Mouse (Mus musculus) adrenal gland, postnatal 36 days (tissue): ENCODE measurements at regions not wholly inside any gene's neighbourhood (a gene's known extent, or its start where the extent isn't known, plus 50 kb on each side); places are given as distances from the start of the nearest gene placed in this dataset.
A peak's percentile ranks its signal among the peaks of the same experiment; 100 is the strongest.

Source experiments
- DNase-seq, 2 experiments: peaks; one replicate each; pipeline ENCODE4 v3.0.0; 2021; ENCODE audit warnings: mixed read lengths in 1 of 2

DNA sequence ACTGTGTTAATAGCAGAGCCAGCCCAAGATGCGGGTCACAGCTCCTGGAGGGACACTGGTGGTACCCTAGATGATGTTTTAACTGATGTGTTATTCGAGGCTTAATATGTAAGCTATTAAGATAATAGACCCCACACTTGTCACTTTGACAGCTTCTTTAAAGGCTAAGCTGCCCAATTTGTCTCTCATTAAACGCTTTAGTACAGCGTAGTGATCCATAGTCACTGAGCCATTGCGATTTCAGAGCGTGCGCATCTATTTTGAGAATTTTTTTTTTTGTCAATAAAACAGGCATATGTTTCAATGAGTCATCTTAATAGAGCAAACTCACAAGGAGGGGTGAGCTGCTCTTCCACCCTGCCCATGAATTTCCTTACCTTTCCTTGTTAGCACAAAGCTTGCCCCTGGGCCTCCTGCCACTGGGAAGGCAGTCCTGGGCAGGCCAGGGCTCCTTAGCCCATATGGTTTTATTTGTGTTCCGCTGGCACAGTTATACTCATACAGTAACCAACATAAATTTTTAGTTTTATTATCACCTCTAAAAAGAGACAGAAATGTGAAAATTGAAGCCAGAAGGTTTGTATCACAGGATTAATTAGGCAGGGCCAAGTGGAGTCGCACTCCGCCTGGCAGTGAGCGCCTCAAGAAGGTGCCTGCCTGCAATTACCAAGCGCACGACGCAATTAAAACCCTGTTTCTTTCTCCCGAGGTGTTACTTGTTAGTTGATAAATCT is 294.3 kb downstream of the Etv1 start:
- DNase-seq: no peak

DNA sequence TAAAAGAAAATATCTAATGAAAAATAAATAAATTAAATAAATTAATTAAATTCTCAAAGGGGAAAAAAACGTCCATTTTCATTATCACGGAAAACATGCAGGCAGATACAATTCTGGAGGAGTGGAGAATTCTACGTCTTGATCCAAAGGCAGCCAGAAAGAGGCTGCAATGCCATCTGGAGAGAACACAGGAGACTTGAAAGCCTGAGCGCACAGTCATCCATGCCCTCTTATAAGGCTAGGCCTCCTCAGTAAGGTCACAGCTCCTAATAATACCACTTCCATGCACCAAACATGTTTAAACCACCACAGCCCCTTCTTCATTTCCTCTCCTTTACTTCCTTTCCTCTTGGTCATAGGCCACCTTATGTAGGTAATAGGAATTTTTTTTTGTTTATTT is 307.1 kb downstream of the Etv1 start:
- no peak for DNase-seq

DNA sequence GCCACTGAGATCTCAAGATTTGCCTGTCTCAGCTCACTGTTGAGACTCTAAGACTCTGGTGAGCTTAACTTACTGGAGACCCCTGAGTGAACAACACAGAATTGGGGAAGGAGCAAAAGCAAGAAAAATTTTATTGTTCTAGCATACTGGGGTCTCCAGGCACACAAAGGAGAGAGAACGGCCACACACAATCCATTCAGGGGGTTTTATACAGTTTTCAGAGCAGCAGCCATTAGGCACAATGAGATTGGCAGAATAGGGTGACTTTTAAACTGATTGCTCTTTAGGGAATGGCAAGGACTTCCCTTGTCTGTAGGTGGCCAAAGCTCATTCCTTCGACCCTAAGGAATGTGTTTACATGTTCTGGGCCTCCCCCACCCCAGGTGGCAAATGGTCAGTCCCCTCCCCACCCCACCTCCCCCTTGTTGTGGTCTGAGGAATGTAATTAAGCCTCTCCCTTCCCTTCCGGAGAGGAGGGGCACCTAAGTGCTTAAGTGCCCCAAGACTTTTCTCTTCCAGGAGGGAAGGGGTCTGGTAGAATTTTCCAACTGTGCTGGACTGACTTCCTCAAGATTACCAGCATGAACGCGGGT is 315.6 kb downstream of the Etv1 start:
- no peak for DNase-seq

DNA sequence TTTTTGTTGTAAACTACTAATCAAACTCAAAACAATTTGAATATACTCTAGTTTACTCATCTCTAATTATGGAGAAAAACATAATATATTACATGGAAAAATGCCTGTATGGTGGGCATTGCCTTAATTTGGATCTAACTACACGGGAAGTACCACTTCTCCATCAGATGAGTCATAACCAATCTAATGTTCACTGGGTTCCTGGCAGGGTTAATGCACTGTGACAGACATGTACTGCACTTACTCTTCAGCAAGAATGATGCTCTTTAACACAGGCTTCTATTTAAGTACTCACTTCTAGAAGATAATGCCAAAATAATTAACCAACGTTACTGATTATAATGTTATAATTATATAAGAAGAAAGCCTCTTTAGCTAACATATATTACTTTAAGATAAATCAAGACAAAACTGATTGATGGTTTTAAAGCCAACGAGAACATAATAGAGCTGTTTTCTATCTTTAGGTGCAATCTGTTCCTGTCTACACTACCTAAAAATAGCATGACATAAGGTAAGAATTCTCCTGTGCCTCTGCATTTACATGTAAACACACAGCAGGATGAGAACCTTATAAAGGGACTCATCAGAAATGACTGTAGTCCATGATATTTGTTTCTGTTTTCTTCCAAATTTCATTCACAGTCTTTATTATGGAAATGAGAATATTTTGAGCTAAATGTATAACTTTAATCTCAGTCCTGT is 344.4 kb downstream of the Etv1 start:
- DNase-seq: no peak

DNA sequence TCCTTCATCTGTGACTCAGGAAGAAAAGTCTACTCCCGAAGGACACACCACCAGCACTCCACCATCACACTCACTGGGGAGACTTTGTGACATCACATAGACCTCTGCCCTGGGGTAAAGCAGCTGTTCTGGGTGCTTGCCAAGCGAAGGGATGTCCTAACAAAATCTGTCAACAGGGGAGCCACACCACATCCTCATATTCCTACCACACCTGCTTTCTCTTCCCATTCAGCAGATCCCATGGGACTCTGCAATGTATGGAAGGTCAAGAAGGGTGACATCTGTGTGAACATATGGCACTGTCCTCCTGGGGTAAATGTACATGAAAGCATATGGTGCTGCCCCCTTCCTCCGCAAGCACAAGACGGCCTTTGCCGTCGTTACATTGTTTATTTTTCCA is 375.5 kb downstream of the Etv1 start:
- no peak for DNase-seq

DNA sequence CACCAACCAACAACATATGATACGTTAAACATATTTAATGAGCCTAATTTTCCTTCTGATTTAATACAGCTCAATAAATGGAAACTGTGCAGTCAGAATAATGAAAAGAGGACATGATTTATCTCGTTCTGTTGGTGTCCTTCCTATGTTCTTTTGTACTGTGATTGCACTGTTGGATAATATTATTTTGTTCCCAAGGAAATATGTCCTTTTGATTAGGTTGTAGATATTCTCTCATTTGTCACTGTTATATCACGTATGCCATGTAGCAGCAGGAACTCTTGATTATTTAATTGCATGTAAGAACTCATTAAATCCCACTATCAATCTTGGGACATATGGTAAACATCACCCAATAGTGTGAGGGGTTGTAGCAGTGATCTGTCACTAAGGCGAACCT is 397.8 kb downstream of the Etv1 start:
- no peak for DNase-seq

DNA sequence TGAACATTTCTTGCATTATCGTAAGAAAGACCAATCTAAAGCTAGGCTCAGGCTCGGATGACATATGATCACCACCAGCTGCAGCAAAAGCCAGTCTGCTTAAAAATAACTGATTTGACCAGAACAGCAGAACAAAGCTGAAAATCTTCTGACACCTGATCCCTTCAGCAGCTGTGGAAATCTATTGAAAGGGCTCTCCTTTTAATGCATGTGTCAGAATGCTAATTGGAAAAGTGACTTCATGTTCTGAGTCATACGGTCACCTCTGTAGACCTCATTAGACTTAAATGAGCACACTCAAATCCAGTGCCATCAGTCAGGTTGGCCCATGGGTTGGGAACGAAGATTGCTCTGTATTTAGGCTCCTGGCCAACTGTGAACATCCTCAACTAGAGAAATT is 444.9 kb downstream of the Etv1 start:
- no peak for DNase-seq

DNA sequence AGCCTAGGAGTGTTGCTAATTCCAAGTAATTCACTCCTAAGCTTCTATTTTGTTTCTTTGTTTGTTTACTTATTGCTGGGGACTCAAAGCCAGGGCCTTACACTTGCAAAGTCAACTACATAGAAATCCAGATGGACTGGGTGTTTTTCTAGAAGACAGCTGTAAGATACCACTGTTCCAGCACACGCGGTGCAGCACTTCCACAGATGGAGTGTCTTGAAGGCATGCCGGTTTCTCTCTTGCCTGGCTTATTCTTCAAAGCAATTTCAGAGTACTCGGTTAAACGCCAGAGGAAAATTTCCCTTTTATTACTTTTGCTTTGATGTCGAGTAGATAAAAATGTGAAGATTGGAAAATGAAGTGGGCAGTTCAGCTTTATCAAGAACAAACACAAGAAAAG is 477.4 kb downstream of the Etv1 start:
- peak in 1 of 2 experiments; percentile 7 for DNase-seq

DNA sequence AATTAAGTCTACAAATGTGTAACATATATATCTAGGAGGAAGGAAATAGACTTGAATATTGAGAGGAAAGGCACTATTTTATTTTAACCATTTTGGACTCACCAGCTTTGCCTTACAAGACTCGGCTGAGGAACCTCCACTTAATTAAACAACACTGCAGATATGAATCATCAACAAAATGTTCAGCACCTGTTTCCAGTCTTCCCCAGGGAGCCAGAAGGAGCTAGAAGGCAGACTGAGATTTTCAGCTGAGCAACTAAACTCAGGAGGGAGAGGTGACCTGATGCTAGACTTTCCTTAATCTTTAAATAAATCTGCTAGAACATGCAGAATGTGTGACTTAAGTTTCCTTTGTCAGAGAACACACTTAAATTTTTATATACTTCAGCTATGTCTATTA is 478.4 kb downstream of the Etv1 start:
- no peak for DNase-seq

DNA sequence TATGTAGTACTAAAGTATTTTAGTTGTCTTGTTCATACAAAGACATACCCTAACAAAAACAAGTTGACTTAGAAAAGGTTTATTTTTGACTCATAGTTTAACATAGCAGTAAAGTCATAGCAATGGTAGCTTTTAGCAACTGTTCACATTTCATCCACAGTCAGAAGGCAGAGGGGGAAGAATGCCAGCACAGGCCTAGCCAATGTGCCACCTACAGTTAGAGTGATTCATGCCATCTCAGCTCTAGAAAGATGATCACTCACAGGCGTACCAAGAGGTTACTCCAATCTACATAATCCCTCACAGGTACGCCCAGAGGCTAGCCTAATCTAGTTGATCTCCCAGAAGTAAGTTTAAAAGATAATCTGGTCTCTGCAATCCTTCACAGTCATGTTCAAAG is 510.5 kb downstream of the Etv1 start:
- no peak for DNase-seq

DNA sequence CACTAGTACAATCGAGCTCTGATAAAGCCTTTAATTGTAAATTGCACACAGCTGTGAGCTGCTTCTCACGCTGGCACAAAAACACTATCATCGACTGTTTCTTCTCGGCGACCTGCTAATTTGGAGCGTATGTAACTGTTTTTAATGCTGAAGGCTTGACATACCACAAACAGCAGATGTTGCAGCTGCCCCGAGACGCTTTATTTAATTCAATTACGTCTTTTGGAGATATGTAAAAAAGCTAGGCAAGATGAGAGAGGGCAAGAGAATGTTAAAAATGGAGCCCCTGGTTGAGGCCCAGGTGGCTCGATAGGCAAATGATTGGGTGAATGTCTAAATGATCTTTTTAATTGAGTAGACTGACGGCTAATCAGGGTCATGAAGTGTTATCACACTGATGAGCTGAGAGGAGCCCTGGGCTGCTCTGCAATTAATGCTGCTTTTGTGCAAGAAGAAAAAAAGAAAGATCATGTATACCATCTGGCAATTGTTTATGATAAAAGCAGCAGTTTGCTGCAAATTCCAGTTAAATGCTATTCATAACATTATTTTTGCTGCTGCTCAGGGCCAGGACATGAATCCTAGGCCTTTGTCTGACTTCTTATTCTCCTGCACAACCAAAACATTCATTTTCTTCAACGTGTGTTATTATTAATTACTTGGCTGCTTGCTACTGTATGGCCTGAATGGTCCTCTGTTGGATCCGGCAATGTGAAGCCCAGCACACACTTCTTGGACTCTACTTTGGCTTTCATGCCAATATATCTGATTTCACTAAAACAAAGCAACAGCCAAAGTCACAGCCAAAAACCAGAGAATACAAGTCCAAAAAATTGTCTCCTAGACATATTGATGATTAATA is 522.4 kb downstream of the Etv1 start:
- DNase-seq: no peak

DNA sequence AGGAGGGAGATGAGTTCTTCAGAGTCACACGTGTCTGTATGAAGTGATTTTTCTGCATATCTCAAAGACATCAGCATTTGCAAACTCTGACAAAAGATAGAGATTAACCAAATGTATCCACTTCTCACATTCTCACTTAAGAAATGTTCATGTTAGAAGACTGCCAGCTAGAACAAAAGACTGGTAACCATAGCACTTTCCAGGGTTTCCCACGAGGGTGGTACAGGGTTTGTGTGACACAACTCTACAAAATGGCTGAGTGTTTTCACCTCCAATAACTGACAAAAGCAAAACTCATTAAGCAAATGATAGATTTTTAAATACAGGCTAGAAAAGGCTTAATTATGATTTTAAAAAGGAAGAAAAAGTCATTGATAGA is 523.0 kb downstream of the Etv1 start:
- DNase-seq: no peak

DNA sequence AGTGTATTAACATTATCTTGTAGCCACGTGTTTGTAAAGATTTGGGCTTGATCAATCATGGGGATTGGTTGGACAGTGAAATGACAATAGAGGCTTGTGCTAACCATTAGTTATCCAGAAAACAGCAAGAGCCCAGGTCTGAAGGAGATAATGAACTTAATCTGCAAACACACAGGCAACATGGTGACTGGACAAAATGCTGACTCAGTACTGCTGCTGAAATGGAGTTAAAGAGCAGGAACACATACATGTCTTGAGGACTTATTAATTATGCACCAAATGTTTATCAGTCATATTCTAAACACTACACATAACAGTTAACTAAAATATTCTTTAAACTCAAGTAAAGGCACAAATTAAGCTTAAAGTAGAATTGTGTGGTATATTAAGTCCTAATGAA is 528.6 kb downstream of the Etv1 start:
- DNase-seq: no peak

DNA sequence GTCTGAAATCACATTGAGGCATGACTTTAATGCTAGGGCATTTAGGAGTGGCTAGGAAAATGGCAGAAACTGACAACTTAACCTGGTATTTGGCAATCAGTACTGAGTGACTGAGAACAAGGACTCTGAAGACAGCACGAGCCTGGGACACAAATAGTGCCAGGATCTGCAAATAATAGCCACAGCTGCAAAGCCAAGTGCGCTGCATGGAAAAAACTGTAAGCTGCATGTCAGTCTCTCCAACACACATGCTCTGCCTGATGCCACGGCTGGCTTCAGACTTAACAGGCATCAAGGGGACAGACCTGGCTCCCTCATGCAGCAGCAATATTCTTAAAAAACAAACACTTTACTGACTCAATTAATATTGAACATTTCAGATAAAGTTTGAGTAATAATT is 530.7 kb downstream of the Etv1 start:
- no peak for DNase-seq

DNA sequence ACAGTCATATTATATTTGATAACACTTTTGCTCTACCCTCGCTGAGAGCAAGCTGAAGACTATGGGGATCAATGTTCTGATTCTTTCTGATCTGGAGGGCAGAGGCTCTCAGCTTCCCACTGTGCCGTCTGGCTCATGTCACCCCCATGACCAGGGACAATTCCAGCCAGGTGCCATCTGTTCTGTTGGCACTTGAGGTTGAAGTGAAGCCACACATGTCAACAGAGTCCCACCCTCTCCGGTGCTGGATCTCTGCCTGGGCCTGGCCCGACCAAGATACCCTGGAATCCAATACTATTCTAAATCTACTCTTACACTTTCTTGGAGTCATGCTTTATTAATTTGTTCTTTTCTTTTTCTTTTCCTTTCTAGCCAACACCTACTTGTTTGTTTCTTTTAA is 538.0 kb downstream of the Etv1 start:
- DNase-seq: no peak

DNA sequence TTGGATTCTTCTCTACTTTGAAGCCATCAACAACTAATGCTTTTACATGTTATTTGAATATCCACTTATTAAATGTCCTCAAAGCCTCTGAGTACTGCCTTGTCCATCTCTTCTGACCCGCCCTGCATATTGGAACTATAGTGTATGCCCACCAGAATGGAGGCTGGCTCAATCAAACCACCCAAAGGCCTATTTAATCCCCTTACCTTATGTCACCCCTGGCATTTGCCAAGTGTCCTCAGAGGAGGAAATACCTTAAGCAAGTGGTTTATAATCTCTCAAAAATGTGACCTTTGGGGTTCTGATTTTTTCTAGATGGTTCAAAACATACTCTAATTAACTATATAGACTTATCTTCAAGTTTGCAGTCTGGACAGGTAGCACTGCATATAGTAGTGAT is 542.3 kb downstream of the Etv1 start:
- DNase-seq: no peak

DNA sequence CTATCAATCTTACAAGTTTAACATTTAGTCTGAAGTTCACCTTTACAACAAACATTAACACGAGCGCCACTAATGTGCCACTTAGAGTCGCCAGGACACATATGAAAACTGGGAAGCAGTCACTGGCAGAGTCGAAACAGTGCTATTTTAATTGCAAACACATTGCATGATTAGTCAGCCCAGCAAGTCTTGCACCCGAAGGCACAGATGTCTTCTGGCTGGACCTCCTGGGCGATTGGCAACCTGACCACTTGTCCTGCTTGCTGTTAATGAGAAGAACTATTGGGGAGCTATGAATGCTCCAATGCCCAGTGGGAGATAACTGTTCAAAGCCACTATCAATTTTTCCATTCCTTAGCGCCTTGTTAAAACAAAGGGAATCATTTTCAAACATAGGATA is 547.0 kb downstream of the Etv1 start:
- no peak for DNase-seq

DNA sequence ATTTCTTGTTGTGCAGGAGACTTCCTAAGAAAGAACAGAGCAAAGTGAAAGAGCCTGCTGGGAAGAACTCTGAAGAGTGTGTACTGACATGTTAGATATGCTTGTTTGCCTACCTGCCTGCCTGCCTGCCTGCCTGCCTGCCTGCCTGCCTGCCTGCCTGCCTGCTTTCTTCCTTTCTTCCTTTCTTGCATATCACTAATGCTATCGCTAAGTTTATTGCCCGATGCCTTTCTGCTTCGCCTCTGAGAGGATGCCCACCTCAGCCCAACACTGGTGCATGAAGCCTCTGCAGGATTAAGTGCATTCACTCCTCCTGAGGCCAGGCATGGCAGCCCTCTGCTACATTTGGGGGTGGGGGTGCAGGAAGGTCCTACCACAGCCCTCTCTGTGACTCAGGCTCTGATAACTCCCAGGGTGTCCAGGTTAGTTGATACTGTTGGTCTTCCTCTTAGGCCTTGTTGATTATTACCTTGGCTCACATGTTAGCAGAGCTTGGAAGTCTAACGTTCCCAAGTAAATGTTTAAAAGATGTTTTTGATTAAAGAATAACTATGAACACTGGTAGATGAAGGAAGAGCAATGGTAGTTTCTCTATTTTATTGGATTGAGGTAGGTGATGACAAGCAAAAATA is 547.6 kb downstream of the Etv1 start:
- no peak for DNase-seq

DNA sequence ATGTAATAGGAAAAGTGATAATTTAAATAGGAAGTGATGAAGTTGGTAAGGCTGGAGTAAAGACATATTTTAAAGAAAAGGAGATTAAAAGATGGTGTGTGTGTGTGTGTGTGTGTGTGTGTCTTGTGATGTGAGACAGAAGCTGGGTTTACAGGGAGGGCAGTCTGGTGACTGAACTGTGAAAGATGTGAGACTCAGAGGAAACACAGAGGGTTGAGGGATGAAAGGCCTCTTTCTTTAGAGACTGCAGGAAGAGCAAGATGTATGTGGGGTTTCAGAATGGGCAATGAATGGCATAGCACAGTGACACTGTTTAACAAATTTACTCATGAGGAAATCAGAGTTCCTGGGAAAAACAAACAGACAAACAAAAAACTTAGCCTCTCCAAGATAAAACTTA is 549.2 kb downstream of the Etv1 start:
- no peak for DNase-seq

DNA sequence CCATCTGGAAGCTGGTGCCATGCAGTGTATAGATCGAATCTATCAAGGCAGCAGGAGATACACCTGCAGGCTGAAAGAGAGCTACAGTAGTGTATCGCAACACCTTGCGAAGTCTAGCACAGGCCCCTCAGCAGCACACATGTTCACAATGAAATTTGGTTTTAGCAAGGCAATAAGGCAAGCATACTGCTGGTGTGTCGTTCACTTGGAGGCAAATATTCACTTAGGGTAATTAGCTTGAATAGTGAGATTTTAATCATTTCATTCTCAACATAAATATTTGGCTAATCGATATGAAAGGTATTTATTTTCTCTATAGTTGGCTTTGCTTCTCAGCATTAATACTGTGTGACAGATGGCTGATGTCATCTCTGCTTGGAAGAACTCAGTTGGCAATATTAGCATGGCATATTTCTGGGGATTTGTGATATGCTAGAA is 559.9 kb downstream of the Etv1 start:
- no peak for DNase-seq

DNA sequence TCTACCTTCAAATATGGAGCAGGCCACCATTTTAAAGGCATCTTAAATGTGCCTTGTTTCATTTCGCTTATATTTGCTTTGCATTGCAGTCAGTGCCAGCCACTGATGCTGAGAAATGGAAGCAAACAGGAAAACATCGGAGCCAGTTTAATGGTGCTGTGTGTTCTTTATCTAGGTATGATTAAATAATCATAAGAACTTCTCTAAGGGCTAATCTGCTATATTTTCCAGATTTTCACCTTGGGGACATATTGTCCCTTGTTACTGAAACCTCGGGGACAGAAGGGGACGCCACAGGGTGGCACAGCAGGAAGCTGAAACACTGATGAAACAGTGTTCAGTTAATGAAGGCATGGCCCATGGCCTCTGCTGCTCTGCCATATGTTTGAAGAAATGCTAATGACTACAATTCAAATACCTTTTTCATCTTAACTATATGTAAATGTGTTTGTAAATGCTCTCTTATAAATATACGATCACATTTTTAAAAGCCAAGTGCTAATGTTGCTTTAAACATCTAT is 562.6 kb downstream of the Etv1 start:
- DNase-seq: no peak

DNA sequence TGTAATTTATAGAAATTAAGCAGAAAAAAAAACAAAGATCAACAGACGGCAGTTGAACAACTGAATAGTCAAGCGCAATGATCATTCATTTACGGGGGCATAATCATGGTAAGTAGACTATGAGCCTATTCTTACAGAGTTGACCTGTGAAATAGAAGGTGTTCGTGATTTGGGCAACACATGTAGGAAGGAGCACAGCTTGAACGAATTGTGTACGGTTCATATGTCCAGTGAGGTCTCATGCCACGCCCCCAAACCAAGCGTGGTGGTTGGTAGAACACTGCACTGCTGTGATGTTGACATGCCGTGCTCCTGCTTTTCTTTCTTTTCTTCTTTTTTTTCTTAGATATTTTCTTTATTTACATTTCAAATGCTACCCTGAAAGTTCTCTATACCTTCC is 563.1 kb downstream of the Etv1 start:
- no peak for DNase-seq
